Mouse (Mus musculus): ENCODE results near the gene Bcas3.
A peak's percentile ranks its signal among the peaks of the same experiment; 100 is the strongest.
"Not testable (repeated sequence)": the region's sequence is repeated elsewhere in the genome, so short reads cannot be mapped to it uniquely, and the experiment has no call there.

Gene Bcas3

GRCm38 (mm10) chr11:85485197-85485940 lies 132.4 kb downstream of the Bcas3 start:
- no peak for DNase-seq

GRCm38 (mm10) chr11:85487501-85487900 lies 134.5 kb downstream of the Bcas3 start:
- DNase-seq: no peak

GRCm38 (mm10) chr11:85492231-85492630 lies 139.3 kb downstream of the Bcas3 start:
- DNase-seq: peak; percentile 99

GRCm38 (mm10) chr11:85492666-85493065 lies 139.7 kb downstream of the Bcas3 start:
- no peak for DNase-seq

GRCm38 (mm10) chr11:85499561-85499960 lies 146.6 kb downstream of the Bcas3 start:
- DNase-seq: peak; percentile 55

- DNase-seq: no peak
Measured at GRCm38 (mm10) chr11:85502031-85502430, 149.1 kb downstream of the Bcas3 start.

- DNase-seq: not testable (repeated sequence)
Measured at GRCm38 (mm10) chr11:85504812-85505211, 151.8 kb downstream of the Bcas3 start.

GRCm38 (mm10) chr11:85505811-85506210 lies 152.8 kb downstream of the Bcas3 start:
- no peak for DNase-seq

- DNase-seq: peak; percentile 81
Measured at GRCm38 (mm10) chr11:85509334-85509733, 156.4 kb downstream of the Bcas3 start.

GRCm38 (mm10) chr11:85511270-85511904 lies 158.4 kb downstream of the Bcas3 start:
- peak; percentile 85 for DNase-seq

GRCm38 (mm10) chr11:85516724-85517123 lies 163.8 kb downstream of the Bcas3 start:
- peak; percentile 29 for DNase-seq

GRCm38 (mm10) chr11:85518025-85518756 lies 165.2 kb downstream of the Bcas3 start:
- DNase-seq: peak; percentile 85

GRCm38 (mm10) chr11:85520236-85520635 lies 167.3 kb downstream of the Bcas3 start:
- peak; percentile 96 for DNase-seq

- peak; percentile 97 for DNase-seq
Measured at GRCm38 (mm10) chr11:85520996-85521395, 168.0 kb downstream of the Bcas3 start.

- peak; percentile 98 for DNase-seq
Measured at GRCm38 (mm10) chr11:85523646-85524045, 170.7 kb downstream of the Bcas3 start.

GRCm38 (mm10) chr11:85524186-85524585 lies 171.2 kb downstream of the Bcas3 start:
- peak; percentile 98 for DNase-seq

GRCm38 (mm10) chr11:85524841-85525500 lies 172.0 kb downstream of the Bcas3 start:
- peak; percentile 98 for DNase-seq

GRCm38 (mm10) chr11:85525501-85525885 lies 172.5 kb downstream of the Bcas3 start:
- peak; percentile 94 for DNase-seq

- peak; percentile 92 for DNase-seq
Measured at GRCm38 (mm10) chr11:85525979-85526775, 173.2 kb downstream of the Bcas3 start.

GRCm38 (mm10) chr11:85527261-85527660 lies 174.3 kb downstream of the Bcas3 start:
- DNase-seq: peak; percentile 39

GRCm38 (mm10) chr11:85529531-85530285 lies 176.7 kb downstream of the Bcas3 start:
- peak; percentile 83 for DNase-seq

Measured in heart, adult 11 months (tissue).